Mouse (Mus musculus): ENCODE data around the gene Cdc20b. TPM values are rescaled to one million over a fixed set of nuclear protein-coding genes. Genes with fewer than 3 reads are reported as not detected.
A peak's percentile ranks its signal among the peaks of the same experiment; 100 is the strongest.

Gene Cdc20b
- polyA plus RNA-seq, 1 experiment: 0.47 TPM

GRCm38 (mm10) chr13:113022467-113022866 lies 12.4 kb upstream of the Cdc20b start:
- no peak for DNase-seq
- H3K36me3 ChIP-seq (ENCODE audit: control insufficient read depth, insufficient read depth, low read length): no peaks in the 10 kb centered on the region
- H3K27me3 ChIP-seq (ENCODE audit: control insufficient read depth, insufficient read depth, low read length): no peaks in the 10 kb centered on the region
- no peak overlapping the region; the same call in 1 of the 2 replicates for H3K27ac ChIP-seq (ENCODE audit: control insufficient read depth, insufficient read depth, low read length)
- WGBS: 71% methylated on average over 8 of the region's 8 CpGs
- H3K4me1 ChIP-seq (replicated peaks; ENCODE audit: control insufficient read depth, insufficient read depth, low read length): peaks cover 27% of the 10 kb centered on the region
- no peak overlapping the region for H3K4me3 ChIP-seq (ENCODE audit: control insufficient read depth, insufficient read depth, low read length)
- no peak for TF ChIP-seq CTCF (IDR thresholded peaks at IDR 0.05; ENCODE audit: borderline replicate concordance, control insufficient read depth, extremely low read depth, insufficient read depth, low read length, poor library complexity)
- no peak for TF ChIP-seq POLR2A (IDR thresholded peaks at IDR 0.05; ENCODE audit: control insufficient read depth, extremely low read depth, insufficient read depth, low read length, poor library complexity)

- Histone ChIP-seq H3K4me3 (ENCODE audit: control insufficient read depth, insufficient read depth, low read length) (no peak overlapping the region), H3K36me3 (ENCODE audit: control insufficient read depth, insufficient read depth, low read length) (no peaks in the 10 kb centered on the region), H3K27me3 (ENCODE audit: control insufficient read depth, insufficient read depth, low read length) (no peaks in the 10 kb centered on the region), H3K27ac (ENCODE audit: control insufficient read depth, insufficient read depth, low read length) (peak overlapping the region; percentile 54), H3K4me1 (replicated peaks; ENCODE audit: control insufficient read depth, insufficient read depth, low read length) (peaks cover 32% of the 10 kb centered on the region)
- DNase-seq: peak; percentile 48
- TF ChIP-seq POLR2A (IDR thresholded peaks at IDR 0.05; ENCODE audit: control insufficient read depth, extremely low read depth, insufficient read depth, low read length, poor library complexity): no peak
- no peak for TF ChIP-seq CTCF (IDR thresholded peaks at IDR 0.05; ENCODE audit: borderline replicate concordance, control insufficient read depth, extremely low read depth, insufficient read depth, low read length, poor library complexity)
- 21% methylated on average over 17 of the region's 17 CpGs for WGBS
Measured at GRCm38 (mm10) chr13:113023274-113024143, 11.4 kb upstream of the Cdc20b start.

GRCm38 (mm10) chr13:113031351-113031750 lies 3.6 kb upstream of the Cdc20b start:
- WGBS: 5% methylated on average over 7 of the region's 7 CpGs
- no peak for DNase-seq
- peaks cover 38% of the 10 kb centered on the region for H3K4me1 ChIP-seq (replicated peaks; ENCODE audit: control insufficient read depth, insufficient read depth, low read length)
- H3K27ac ChIP-seq (ENCODE audit: control insufficient read depth, insufficient read depth, low read length): no peak overlapping the region; the same call in 1 of the 2 replicates
- no peak overlapping the region for H3K4me3 ChIP-seq (ENCODE audit: control insufficient read depth, insufficient read depth, low read length)
- TF ChIP-seq CTCF (IDR thresholded peaks at IDR 0.05; ENCODE audit: borderline replicate concordance, control insufficient read depth, extremely low read depth, insufficient read depth, low read length, poor library complexity) (no peak), POLR2A (IDR thresholded peaks at IDR 0.05; ENCODE audit: control insufficient read depth, extremely low read depth, insufficient read depth, low read length, poor library complexity) (no peak)
- H3K27me3 ChIP-seq (ENCODE audit: control insufficient read depth, insufficient read depth, low read length): no peaks in the 10 kb centered on the region
- no peaks in the 10 kb centered on the region for H3K36me3 ChIP-seq (ENCODE audit: control insufficient read depth, insufficient read depth, low read length)

- Histone ChIP-seq H3K4me1 (replicated peaks; ENCODE audit: control insufficient read depth, insufficient read depth, low read length) (peaks cover 38% of the 10 kb centered on the region), H3K4me3 (ENCODE audit: control insufficient read depth, insufficient read depth, low read length) (peak overlapping the region; percentile 48), H3K27me3 (ENCODE audit: control insufficient read depth, insufficient read depth, low read length) (no peaks in the 10 kb centered on the region), H3K36me3 (ENCODE audit: control insufficient read depth, insufficient read depth, low read length) (no peaks in the 10 kb centered on the region), H3K27ac (ENCODE audit: control insufficient read depth, insufficient read depth, low read length) (no peak overlapping the region)
- peak; percentile 34 for DNase-seq
- under 1% methylated on average over 40 of the region's 40 CpGs for WGBS
- TF ChIP-seq CTCF (IDR thresholded peaks at IDR 0.05; ENCODE audit: borderline replicate concordance, control insufficient read depth, extremely low read depth, insufficient read depth, low read length, poor library complexity) (no peak), POLR2A (IDR thresholded peaks at IDR 0.05; ENCODE audit: control insufficient read depth, extremely low read depth, insufficient read depth, low read length, poor library complexity) (no peak)
Measured at GRCm38 (mm10) chr13:113031792-113032571, 2.9 kb upstream of the Cdc20b start.

- TF ChIP-seq POLR2A (IDR thresholded peaks at IDR 0.05; ENCODE audit: control insufficient read depth, extremely low read depth, insufficient read depth, low read length, poor library complexity) (no peak), CTCF (IDR thresholded peaks at IDR 0.05; ENCODE audit: borderline replicate concordance, control insufficient read depth, extremely low read depth, insufficient read depth, low read length, poor library complexity) (no peak)
- H3K27ac ChIP-seq (ENCODE audit: control insufficient read depth, insufficient read depth, low read length): no peak overlapping the region
- no peaks in the 10 kb centered on the region for H3K27me3 ChIP-seq (ENCODE audit: control insufficient read depth, insufficient read depth, low read length)
- no peak for DNase-seq
- no peaks in the 10 kb centered on the region for H3K36me3 ChIP-seq (ENCODE audit: control insufficient read depth, insufficient read depth, low read length)
- peaks cover 38% of the 10 kb centered on the region for H3K4me1 ChIP-seq (replicated peaks; ENCODE audit: control insufficient read depth, insufficient read depth, low read length)
- no peak overlapping the region for H3K4me3 ChIP-seq (ENCODE audit: control insufficient read depth, insufficient read depth, low read length)
Measured at GRCm38 (mm10) chr13:113032831-113033230, 2.1 kb upstream of the Cdc20b start.

GRCm38 (mm10) chr13:113034271-113034886 lies 532 bp upstream of the Cdc20b start:
- Histone ChIP-seq H3K36me3 (ENCODE audit: control insufficient read depth, insufficient read depth, low read length) (no peaks in the 10 kb centered on the region), H3K27me3 (ENCODE audit: control insufficient read depth, insufficient read depth, low read length) (no peaks in the 10 kb centered on the region), H3K27ac (ENCODE audit: control insufficient read depth, insufficient read depth, low read length) (no peak overlapping the region), H3K4me1 (replicated peaks; ENCODE audit: control insufficient read depth, insufficient read depth, low read length) (peaks cover 24% of the 10 kb centered on the region), H3K4me3 (ENCODE audit: control insufficient read depth, insufficient read depth, low read length) (peak overlapping the region; percentile 38)
- 14% methylated on average over 11 of the region's 11 CpGs for WGBS
- TF ChIP-seq CTCF (IDR thresholded peaks at IDR 0.05; ENCODE audit: borderline replicate concordance, control insufficient read depth, extremely low read depth, insufficient read depth, low read length, poor library complexity): no peak
- TF ChIP-seq POLR2A (IDR thresholded peaks at IDR 0.05; ENCODE audit: control insufficient read depth, extremely low read depth, insufficient read depth, low read length, poor library complexity): no peak
- no peak for DNase-seq

All from thymus, adult 2 months (tissue).